Mouse (Mus musculus): ENCODE results near the gene Padi1. TPM values are rescaled to one million over a fixed set of nuclear protein-coding genes. Genes with fewer than 3 reads are reported as not detected.

Padi1 gene
- polyA plus RNA-seq, 1 experiment from 2014 or later = 0.20 TPM

DNA sequence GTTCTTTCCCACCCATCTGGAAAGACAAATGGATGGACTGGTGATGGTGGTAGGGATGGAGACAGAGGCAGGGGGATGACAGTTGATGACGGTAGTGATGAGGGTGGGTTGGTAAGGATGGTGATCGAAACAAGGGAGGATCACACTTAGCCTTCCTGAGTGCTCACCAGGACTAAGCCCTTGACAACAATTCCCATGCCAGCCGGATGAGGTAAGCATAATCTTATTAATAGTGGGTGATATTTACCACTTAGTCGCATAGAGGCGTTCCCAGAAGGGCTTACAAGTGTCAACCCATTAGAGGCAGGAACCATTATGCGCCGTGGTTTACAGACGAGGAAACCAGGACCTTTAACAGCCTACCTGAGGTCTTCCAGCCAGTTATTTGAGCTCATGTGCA is 24.4 kb upstream of the Padi1 start:
- DNase-seq (ENCODE audit: low spot score) (no peak), ATAC-seq (no peak)
- Histone ChIP-seq H3K9ac (replicated peaks; ENCODE audit: low read depth) (no peak overlapping the region), H3K4me2 (replicated peaks; ENCODE audit: low read depth, low read length) (no peak overlapping the region), H3K27me3 (replicated peaks; ENCODE audit: insufficient read depth, low read length) (no peaks in the 10 kb centered on the region), H3K9me3 (ENCODE audit: low read length) (no peaks in the 10 kb centered on the region), H3K4me1 (ENCODE audit: insufficient read depth, low read depth, low read length) (no peaks in the 10 kb centered on the region), H3K4me3 (ENCODE audit: low read depth, low read length) (no peak overlapping the region), H3K36me3 (ENCODE audit: insufficient read depth, low read length) (no peaks in the 10 kb centered on the region), H3K27ac (ENCODE audit: low read length) (no peak overlapping the region)
- no peak for TF ChIP-seq EP300 (IDR thresholded peaks at IDR 0.05)
- TF ChIP-seq CTCF (IDR thresholded peaks at IDR 0.05) = no peak
- 81% methylated on average over 8 of the region's 8 CpGs for WGBS

DNA sequence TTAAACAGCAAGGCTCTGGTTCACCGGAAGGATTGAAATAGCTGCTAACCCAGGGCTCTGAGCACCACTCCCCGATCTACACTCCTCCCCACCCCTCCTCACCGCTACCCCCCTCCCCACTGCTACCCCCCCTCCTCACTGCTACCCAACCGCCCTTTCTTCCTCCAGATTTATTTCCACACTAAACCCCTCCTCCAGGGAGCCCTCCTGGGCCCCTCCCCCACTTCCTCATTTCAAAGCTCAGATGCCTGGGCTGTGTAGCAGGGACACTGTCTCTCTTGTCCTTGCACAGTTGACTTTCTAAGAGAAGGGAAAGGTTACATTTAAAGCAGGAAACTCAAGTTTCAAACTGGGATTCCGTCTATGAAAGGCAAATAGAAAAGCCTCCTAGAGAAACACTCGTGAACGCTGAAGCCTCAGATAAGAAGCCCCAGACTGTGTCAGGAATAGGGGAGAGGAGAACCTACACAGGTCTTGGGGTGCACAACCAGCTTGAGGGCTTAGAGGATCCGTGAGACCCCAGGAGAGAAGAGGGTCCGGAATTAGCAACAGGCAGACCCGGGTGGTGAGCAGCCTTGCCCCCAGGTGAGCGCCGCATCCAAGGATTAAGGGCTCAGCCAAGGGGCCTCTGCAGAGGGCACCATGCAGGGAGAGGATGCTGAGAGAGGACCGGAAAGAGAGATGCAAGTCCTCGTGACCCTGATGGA is 23.1 kb upstream of the Padi1 start:
- 6% methylated on average over 14 of the region's 14 CpGs for WGBS
- Histone ChIP-seq H3K4me1 (ENCODE audit: insufficient read depth, low read depth, low read length) (no peaks in the 10 kb centered on the region), H3K9me3 (ENCODE audit: low read length) (no peaks in the 10 kb centered on the region), H3K9ac (replicated peaks; ENCODE audit: low read depth) (no peak overlapping the region), H3K36me3 (ENCODE audit: insufficient read depth, low read length) (no peaks in the 10 kb centered on the region), H3K27me3 (replicated peaks; ENCODE audit: insufficient read depth, low read length) (no peaks in the 10 kb centered on the region), H3K4me2 (replicated peaks; ENCODE audit: low read depth, low read length) (no peak overlapping the region), H3K4me3 (ENCODE audit: low read depth, low read length) (no peak overlapping the region), H3K27ac (ENCODE audit: low read length) (no peak overlapping the region)
- TF ChIP-seq EP300 (IDR thresholded peaks at IDR 0.05) (no peak), CTCF (IDR thresholded peaks at IDR 0.05) (no peak)
- DNase-seq (ENCODE audit: low spot score) (peak; percentile 52), ATAC-seq (no peak)

DNA sequence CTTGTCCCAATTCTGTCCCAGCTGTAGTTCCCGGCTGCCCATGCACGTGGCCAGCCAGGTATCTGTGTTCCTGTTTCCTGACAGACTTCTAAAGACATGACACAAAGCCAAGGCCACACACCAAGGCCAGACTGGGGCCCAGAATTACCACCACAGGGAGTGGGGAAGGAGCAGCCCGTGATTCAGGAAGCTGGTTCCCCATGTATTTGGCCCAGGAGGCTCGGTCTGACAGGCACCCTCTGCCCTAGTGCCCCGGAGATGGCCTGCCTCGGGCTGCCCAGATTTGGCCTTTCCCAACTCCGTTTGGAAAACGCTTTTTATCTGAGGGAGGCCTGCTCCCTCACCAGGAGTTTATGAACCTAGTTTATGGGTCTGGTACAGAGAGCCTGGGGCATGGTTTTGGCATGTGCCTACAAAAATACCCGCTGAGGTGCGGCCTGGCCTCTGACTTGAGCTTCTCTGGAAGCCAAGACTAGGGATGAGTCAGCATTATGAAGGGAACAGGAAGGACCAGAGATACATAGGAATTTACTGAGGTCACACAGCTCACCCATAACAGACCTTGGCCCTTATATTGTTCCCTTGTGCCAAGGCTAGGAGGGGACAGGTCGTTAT is 16.6 kb upstream of the Padi1 start:
- ATAC-seq = no peak
- WGBS = 77% methylated on average over 11 of the region's 11 CpGs
- no peak for DNase-seq (ENCODE audit: low spot score)

DNA sequence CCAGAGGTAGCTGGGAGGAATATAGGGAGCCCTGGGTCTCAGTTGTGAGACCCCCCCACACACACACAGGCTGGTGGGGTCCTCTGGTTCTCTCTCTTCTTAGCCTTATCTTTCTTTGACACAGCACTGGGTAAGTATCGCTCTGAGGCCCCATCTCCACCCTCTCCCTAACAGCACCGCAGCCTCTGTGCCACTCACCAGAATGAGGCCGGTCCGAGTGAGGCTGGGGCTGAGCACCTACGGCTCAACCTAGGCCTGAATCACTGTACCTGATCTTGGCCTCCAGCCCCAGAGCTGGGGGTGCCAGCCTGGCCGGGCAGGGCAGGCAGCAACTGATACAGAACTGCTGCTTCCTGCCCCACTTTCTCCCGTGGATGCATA is 15.2 kb upstream of the Padi1 start:
- Histone ChIP-seq H3K27ac (ENCODE audit: low read length) (no peak overlapping the region), H3K4me3 (ENCODE audit: low read depth, low read length) (no peak overlapping the region), H3K9ac (replicated peaks; ENCODE audit: low read depth) (no peak overlapping the region), H3K36me3 (ENCODE audit: insufficient read depth, low read length) (no peaks in the 10 kb centered on the region), H3K4me1 (ENCODE audit: insufficient read depth, low read depth, low read length) (no peaks in the 10 kb centered on the region), H3K9me3 (ENCODE audit: low read length) (no peaks in the 10 kb centered on the region), H3K4me2 (replicated peaks; ENCODE audit: low read depth, low read length) (no peak overlapping the region), H3K27me3 (replicated peaks; ENCODE audit: insufficient read depth, low read length) (no peaks in the 10 kb centered on the region)
- TF ChIP-seq CTCF (IDR thresholded peaks at IDR 0.05) (no peak), EP300 (IDR thresholded peaks at IDR 0.05) (no peak)
- ATAC-seq = no peak
- no peak for DNase-seq (ENCODE audit: low spot score)
- WGBS = 76% methylated on average over 7 of the region's 7 CpGs

More for the DNA sequence above, 16.6 kb upstream of the Padi1 start:
- Histone ChIP-seq H3K9ac (replicated peaks; ENCODE audit: low read depth) (no peak overlapping the region), H3K27ac (ENCODE audit: low read length) (no peak overlapping the region), H3K4me1 (ENCODE audit: insufficient read depth, low read depth, low read length) (no peaks in the 10 kb centered on the region), H3K36me3 (ENCODE audit: insufficient read depth, low read length) (no peaks in the 10 kb centered on the region), H3K27me3 (replicated peaks; ENCODE audit: insufficient read depth, low read length) (no peaks in the 10 kb centered on the region), H3K4me2 (replicated peaks; ENCODE audit: low read depth, low read length) (no peak overlapping the region), H3K4me3 (ENCODE audit: low read depth, low read length) (no peak overlapping the region), H3K9me3 (ENCODE audit: low read length) (no peaks in the 10 kb centered on the region)
- no peak for TF ChIP-seq EP300 (IDR thresholded peaks at IDR 0.05)
- no peak for TF ChIP-seq CTCF (IDR thresholded peaks at IDR 0.05)

DNA sequence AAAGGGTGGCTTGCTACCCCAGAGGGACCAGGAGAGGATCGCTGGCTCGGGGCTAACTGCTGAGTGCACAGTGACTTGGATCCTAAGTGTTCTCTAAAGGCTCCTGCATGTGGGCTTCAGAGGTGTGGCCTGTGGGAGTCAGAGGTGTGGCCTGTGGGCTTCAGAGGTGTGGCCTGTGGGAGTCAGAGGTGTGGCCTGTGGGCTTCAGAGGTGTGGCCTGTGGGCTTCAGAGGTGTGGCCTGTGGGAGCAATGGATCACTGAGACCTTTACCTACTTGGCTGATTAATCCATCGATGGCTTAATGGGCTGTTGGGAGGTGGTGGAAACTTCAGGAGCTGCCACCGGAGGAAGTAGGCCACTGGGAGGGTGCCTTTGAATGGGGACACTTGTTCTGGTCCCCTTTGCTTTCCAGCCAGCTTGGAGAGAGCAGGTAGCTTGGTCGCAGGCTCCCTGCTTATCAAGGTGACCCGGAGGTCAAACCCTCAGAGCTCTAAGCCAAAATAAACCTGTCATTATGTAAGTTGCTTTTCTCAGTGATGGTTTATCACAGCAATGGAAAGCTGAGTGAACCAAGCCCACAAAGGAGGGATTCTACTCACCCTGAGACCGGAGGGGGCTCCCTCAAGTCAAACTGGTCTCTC is 14.7 kb upstream of the Padi1 start:
- DNase-seq (ENCODE audit: low spot score) (no peak), ATAC-seq (peak; percentile 49)
- Histone ChIP-seq H3K4me2 (replicated peaks; ENCODE audit: low read depth, low read length) (no peak overlapping the region), H3K9me3 (ENCODE audit: low read length) (no peaks in the 10 kb centered on the region), H3K27me3 (replicated peaks; ENCODE audit: insufficient read depth, low read length) (no peaks in the 10 kb centered on the region), H3K36me3 (ENCODE audit: insufficient read depth, low read length) (no peaks in the 10 kb centered on the region), H3K27ac (ENCODE audit: low read length) (no peak overlapping the region), H3K4me1 (ENCODE audit: insufficient read depth, low read depth, low read length) (no peaks in the 10 kb centered on the region), H3K4me3 (ENCODE audit: low read depth, low read length) (no peak overlapping the region), H3K9ac (replicated peaks; ENCODE audit: low read depth) (no peak overlapping the region)
- 36% methylated on average over 7 of the region's 7 CpGs for WGBS
- TF ChIP-seq EP300 (IDR thresholded peaks at IDR 0.05) (no peak), CTCF (IDR thresholded peaks at IDR 0.05) (no peak)

DNA sequence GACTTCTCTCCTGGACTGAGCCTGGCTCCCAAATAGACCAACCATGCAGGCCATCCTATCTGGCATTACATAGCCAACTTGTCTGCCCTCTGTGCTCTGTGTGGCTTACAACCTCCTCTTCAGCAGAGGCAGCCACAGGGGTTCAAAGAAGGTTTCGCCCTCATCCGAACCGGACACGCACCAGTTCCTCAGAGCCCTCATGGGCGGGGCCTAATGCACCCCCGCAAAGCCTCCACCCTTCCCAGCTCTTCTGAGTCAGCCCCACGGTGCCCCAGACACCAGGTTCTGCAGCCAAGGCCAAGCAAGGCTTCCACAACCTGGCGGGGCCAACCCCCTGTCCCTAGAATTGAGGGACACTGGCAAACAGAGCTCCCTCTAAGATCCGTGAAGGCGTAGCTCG is 13.7 kb upstream of the Padi1 start:
- DNase-seq (ENCODE audit: low spot score) = no peak
- Histone ChIP-seq H3K9ac (replicated peaks; ENCODE audit: low read depth) (no peak overlapping the region), H3K4me3 (ENCODE audit: low read depth, low read length) (no peak overlapping the region), H3K27me3 (replicated peaks; ENCODE audit: insufficient read depth, low read length) (no peaks in the 10 kb centered on the region), H3K4me2 (replicated peaks; ENCODE audit: low read depth, low read length) (no peak overlapping the region), H3K36me3 (ENCODE audit: insufficient read depth, low read length) (no peaks in the 10 kb centered on the region), H3K4me1 (ENCODE audit: insufficient read depth, low read depth, low read length) (no peaks in the 10 kb centered on the region), H3K27ac (ENCODE audit: low read length) (no peak overlapping the region), H3K9me3 (ENCODE audit: low read length) (no peaks in the 10 kb centered on the region)
- no peak for ATAC-seq
- TF ChIP-seq CTCF (IDR thresholded peaks at IDR 0.05) (no peak), EP300 (IDR thresholded peaks at IDR 0.05) (no peak)
- 80% methylated on average over 11 of the region's 11 CpGs for WGBS
